Mouse (Mus musculus) heart, adult 8-10 months (tissue): ENCODE results near the gene Usp7. TPM values are rescaled to one million over a fixed set of nuclear protein-coding genes. Genes with fewer than 3 reads are reported as not detected.

ENCODE experiments used
- DNase-seq: peaks from one replicate; pipeline ENCODE4 v3.0.0; 2022; ENCODE audit warnings: low spot score
- total RNA-seq, 4 experiments: library from RNA; stranded (reverse); gene quantifications; 2 replicates each; pipeline ENCODE4 v1.2.4; 2022

Gene Usp7
- total RNA-seq: 10 to 100 TPM; 42.9 to 59.2 (median 48.1) TPM

DNA sequence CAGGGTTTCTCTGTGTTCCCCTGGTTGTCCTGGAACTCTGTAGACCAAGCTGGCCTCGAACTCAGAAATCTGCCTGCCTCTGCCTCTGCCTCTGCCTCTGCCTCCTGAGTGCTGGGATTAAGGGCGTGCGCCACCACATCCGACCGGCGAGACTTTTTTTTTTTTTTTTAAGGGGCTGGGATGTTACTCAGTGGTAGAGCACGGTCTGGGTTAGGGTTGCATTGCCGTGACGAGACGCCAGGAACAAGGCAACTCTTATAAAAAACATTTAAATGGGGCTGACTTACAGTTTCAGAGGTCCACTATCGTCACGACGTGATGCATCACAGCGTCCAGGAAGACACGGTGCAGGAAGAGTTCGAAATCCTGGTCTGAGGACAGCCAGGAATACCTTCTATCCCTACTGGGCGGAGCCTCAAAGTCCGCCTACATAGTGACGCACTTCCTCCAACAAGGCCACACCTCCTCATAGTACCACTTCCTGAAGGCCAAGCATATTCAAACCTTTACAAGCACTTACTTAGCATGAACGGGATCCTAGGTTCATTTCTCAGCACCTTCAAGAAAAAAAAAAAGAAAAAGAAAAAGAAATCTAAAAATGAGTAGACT is at the start of gene Usp7:
TSS of gene Usp7 (minus strand) at position 360 of the 609 bp plus-strand sequence.
- DNase-seq: no peak

DNA sequence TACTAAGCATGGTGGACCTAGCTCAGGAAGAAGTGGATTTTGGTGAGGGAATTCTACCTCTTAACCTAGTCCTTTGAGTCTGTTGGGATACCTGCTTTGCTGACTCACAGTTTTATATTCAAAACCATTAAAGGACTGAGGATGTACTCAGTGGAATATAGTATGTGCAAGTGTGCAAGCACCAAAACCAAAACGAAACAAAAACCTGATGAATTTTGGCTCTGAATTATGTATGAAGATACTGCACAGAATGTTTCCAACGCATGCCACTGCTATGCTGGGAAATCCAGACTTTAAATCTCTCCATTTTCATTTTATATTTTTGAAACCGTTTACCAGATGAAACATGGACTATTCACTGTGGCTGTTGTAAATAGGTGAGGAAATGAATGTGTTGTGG is 48.4 kb upstream of the Usp7 start:
- no peak for DNase-seq

DNA sequence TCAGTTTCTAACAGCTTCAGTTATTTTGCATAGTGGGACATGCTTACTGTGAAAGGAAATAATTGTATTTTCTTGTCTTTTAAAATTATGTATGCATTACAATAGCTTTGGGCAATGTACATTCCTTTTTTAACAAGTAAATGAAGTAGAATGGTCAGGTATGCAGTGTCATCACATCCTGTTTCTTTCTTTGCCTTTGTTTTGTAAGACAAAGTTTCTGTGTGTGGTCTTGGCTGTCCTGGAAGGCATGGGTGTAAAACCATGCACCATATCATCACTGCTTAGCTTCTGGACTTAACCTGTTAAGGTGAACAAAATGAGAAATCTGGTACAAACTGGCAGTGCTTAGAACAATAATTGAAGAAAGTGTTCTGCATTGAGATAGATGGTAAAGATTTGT is 46.8 kb upstream of the Usp7 start:
- no peak for DNase-seq

DNA sequence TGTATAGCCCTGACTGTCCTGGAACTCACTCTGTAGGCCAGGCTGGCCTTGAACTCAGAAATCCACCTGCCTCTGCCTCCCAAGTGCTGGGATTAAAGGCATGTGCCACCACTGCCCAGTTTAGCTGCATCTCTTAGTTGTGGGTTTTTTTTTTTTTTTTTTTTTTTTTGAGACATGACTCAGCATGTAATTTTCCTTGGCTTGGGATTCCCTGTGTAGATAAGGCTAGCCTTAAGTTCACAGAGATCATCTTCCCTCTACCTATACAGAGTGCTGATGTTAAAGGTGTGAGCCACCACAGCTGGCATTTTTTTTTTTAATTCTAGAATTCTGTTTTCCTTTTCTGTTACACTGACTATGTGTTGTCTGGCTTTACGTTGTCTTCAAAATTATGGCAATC is 45.5 kb upstream of the Usp7 start:
- DNase-seq: no peak

DNA sequence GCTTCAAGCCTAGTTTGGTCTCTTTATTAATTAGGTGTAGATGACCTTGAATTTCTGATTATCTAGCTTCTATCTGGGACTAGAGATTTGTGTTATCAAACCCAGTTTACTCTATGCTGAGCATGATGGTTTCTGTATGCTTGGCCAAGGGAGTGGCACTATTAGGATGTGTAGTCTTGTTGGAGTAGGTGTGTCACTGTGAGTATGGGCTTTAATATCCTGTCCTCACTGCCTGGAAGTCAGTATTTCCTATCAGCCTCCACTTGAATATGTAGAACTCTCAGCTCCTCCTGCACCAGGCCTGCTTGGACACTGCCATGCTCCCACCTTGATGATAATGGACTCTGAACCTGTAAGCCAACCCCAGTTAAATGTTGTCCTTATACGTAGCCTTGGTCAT is 44.8 kb upstream of the Usp7 start:
- no peak for DNase-seq

DNA sequence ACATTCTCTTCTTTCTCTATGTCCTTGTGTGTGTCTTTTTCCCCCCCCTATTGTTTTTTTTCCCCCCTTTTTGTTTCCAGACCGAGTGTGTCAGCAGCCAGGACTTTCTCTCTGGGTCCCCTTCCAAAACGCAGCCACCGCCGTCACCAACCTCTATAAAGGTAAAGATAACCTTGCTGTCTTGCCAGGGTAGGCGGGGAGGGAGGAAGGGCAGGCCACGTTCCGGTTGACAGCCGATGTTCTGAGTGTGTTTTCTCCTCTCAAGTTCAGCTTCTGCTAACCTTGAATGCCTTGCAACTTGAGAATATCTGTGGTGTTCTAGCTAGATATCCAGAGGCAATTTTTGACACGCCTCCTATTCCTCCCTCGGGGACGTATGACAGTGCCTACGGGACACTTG is 39.1 kb upstream of the Usp7 start:
- DNase-seq: peak; percentile 36

DNA sequence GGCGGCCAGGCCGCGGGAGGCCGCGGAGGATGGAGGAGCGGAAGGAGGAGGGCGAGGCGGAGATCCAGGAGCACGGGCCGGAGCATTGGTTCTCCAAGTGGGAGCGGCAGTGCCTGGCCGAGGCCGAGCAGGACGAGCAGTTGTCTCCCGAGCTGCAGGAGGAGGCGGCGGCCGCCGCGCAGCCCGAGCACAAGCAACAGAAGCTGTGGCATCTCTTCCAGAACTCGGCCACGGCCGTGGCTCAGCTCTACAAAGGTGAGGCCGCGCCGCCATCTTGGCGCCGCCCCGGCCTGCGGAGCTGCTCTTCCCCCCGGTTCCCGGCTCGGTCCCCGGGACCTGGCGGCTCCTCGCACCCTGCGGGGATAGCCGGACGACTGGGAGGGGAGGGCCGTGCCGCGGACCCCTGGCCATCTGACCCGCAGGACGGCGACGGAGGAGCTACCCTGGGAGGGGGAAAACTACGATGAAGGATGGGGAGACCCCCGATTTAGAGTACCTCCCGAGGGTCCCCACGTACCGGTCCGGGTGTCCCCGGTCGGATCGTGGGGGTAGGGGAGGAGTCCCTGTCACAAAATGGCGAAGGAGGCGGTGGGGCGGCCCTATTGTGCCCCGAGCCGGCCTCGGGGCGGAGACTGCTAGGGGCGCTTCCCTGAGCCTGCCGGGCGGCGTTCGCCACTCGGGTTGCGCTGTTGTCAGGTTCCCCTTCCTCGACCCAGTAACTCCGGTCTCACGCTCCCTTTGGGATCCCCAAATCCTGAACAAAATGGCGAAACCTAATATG is 38.5 kb upstream of the Usp7 start:
- DNase-seq: peak; percentile 71

DNA sequence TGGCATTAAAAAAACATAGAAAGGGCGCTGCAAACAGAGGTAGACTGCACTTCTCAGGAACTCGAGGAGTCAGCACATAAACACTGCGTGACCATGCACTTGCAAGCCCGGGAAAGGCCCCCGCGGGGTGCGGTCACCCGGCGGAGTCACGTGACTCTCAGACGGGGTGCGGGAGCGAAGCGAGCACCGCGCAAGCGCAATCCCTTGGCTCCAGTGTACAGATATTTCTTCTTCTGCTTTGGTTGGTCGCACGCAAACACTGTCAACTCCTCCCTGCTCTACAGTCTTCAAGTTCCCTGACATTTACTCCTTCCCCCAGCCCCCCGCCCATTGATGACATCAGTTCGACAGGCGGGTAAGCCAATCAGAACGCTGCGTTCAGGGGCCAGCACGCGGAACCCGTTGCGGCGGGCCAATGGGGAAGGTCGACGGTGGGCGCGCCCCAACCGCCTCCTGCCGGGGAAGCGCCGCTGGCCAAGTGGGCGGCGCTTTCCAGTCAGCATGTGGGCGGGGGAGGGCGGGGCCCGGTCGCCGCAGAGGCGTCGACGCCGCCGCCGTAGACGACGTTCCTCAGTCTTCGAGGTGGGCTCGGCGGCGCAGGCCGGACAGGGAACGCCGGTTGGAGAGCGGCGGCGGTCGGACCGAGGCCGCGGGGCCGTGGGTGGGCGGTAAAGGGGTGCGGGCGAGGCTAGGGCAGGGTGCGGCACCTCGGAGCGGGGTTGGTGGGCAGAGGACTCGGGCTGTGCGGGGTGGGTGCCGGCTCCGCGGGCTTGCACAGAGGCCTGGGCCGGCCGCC is 37.7 kb upstream of the Usp7 start, which contains the start of gene 1810013L24Rik:
TSS of gene 1810013L24Rik (plus strand) at position 537 of the 796 bp plus-strand sequence.
- peak; percentile 99 for DNase-seq

DNA sequence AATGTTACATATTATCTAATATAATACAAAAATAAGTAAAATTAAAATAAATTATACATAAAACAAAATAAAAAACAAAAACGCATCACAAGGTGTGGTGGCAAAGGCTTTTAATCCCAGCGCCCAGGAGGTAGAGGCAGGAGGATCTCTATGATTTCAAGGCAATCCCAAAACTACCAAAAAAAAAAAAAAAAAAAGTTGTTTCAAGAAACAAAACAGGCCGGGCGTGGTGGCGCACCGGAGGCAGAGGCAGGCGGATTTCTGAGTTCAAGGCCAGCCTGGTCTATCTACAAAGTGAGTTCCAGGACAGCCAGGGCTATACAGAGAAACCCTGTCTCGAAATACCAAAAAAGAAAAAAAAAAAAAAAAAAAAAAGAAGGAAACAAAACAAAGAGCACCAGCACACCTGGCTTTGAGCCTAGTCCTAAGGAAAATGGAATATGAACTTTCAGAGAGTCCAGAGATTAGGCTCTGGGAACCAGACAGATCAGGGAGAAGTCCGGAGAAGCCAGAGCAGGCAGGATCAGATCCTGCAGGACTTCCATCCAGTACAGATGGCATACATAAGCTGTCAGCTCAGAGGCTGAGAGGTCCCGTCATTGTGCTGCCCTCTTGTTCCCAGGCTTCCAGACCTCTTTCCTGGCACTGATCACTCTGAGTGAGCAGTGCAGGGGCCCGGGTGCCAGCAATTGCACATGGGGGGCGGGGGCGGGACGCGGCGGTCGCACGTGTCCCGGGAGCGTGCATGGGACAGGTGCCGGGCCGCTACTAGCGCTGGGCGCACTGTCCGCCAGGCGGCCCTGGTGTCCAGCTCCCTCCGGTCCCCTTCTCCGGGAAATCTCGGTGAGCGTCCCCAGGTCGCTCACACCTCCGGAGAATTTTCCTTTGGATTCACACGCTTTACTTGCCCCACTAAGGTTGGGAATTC is 36.8 kb upstream of the Usp7 start:
- DNase-seq: no peak

DNA sequence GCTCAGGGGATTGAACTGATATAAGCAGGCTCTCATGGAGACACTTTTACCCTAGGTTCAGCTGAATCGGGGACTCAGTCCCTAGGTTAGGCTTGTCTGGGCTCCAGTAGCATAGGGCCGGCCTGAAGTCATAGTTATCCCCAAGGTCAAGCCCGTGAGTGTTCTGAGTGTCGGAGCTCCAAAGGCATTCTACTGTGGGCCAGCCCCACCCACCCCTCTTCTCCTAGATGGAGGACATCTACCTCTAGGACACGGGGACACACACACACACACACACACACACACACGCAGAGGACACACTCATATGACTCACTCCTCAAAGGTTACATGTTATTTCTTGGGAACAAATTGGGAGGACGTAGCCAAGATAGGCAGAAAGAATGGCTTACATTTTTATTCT is 35.3 kb upstream of the Usp7 start:
- no peak for DNase-seq

DNA sequence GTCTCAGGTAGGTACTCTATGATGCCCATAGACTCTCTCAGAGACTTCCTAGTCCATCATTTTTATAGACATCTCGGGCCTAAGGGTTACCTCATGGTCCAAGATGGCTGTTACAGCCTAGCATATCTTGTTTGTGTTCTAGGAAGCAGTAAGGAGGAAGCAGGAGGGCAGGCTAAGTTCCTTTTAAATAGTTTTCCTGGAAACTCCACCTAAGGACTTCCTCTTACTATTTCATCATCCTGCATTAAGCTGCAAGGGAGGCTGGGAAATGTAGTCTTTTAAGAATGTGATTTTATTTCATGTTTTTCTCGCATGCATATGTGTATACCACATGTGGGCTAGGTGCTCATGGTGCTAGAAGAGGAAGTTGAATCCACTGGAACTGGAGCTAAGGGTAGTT is 31.6 kb upstream of the Usp7 start:
- peak; percentile 31 for DNase-seq

DNA sequence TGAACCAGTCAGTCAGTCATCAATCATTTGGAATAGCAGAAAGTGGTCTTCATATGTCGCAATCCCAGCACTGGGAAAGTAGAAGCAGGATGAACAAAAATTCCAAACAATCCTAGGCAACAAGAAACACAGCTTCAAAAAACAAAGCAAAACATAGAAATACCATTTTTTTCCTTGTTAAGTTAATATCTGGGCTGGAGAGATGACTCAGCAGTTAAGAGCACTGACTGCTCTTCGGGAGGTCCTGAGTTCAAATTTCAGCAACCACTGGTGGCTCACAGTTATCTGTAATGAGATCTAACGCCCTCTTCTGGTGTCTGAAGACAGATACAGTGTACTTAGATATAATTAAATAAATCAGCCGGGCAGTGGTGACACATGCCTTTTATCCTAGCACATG is 30.5 kb upstream of the Usp7 start:
- DNase-seq: no peak

DNA sequence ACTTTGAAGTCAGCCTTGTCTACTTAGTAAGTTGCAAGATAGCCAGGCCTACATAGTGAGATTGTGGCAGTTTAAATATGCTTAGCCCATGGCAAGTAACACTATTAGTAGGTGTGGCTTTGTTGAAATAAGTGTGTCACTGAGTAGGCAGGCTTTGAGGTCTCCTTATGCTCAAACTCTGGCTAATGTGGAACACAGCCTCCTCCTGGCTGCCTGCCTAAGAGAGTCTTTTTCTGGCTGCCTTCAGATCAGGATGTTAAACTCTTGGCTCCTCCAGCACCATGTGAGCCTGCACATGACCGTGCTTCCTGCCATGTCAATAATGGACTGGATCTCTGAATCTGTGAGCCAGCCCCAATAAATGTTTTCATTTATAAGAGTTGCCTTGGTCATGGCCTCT is 29.3 kb upstream of the Usp7 start:
- peak; percentile 66 for DNase-seq

DNA sequence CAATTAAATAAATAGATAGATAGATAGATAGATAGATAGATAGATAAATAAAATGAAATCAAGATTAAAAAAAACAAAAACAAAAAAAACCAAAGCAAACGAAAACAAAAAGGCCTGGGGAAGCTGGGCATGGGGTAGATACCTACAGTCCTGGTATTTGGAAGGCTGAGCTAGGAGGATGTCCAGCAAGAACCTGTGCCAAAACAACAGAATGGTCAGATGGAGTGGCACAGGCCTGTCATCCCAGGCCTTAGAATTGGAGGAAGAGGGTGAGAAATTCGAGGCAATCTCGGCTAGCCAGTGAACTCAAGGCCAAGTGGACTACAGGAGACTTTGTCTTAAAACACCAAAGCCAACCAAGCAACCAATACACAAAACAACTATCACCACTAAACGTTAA is 25.8 kb upstream of the Usp7 start:
- DNase-seq: no peak

DNA sequence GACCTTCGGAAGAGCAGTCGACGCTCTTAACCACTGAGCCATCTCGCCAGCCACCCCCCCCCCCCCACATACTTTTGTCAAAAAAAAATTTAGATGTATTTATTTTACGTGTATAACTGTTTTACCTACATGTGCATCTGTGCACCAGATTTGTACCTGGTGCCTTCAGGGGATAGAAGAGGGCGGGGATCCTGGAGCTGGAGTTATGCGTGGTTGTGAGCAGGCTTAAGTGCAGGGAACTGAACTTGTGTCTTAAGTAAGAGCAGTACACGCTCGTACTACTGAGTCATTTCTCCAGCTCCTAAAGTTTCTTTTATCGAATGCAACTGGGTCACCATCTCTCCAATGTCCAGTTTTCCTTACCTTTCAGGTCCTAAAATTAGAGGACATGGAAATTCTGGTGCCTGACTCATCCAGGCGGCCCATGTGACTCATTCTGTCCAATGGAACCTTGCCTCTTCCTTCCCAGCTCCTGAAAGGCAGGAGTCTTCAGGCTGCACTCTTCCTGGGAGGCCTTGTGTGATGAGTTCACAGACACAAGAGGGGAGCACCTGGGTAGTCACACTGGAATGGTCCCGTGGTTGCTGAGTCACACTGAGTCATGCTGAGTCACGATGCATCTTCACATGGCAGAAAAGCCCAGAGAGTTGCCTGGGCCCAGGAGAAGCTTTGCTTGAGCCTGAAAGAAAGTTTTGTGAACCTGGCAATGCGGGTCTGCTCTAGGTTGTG is 18.5 kb upstream of the Usp7 start:
- DNase-seq: no peak

DNA sequence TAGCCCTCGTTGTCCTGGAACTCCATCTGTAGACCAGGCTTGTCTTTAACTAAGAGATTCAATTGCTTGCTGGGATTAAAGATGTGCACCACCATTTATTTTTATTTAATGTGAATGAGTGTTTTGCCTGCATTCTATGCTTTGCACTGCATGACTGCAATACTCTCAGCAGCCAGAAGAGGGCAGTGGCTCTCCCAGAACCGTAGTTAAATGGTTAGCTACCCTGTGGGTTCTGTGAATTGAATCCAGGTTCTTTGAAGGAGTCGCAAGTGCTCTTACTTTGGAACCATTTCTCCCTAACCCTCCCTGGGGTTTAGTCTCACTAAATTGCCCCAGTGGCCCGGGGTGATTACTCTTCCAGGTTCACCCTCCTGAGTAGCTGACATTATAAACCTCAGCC is 14.6 kb upstream of the Usp7 start:
- no peak for DNase-seq

DNA sequence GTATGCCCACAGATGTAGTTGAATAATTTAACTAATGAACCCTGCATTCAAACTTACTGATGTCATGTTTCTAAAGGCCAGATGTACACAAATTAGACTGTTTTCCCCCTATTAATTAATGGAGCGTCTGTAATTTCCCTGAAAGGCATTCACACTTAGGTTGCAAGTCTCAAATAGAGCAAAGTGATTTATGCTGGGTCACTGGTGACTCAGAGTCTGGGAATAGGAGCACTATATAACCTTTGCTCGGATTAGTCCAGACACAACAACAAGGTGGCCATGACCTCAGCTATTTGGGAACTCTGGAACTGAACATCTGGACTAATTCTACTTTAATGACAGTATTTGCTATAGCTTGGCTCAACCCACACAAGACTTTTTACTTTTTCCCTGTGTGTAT is 3.8 kb upstream of the Usp7 start:
- no peak for DNase-seq

DNA sequence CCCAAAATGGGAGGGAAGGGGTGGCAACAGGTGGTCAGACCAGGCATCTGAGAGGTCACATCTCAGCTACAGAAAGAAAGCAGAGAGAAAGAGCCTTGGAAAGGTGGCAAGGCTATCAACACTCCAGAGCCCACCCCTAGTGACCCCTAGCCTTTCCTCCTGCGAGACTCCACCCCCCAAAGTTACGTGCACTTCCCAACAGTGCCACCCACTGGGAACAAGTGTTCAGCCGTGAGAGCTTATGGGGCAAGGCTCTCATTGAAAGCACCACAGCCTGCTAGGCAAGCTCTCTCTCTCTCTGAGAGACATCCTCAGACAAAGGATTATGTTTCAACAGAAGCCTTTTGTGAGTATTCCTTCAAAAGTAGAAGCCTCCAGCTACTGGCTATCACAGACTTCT is 2.8 kb upstream of the Usp7 start:
- no peak for DNase-seq

DNA sequence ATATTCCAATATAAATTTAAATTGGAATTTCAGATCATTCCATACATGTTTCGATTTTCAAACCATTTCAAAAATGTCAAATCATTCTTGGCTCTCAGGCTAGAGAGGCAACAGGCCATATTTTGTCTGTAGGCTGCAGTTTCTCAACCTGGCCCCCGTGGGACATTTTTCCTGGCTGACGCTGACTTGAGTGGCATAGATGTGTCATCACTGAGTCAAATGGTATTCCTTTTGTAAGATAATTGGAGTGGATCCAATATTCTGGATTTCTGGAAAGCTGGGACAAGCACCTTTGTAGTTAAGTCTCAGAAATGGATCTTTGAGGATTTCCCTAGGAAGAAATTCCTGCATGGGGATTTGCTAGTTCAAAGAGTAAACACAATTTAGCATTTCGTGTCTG is 1.2 kb downstream of the Usp7 start:
- no peak for DNase-seq

DNA sequence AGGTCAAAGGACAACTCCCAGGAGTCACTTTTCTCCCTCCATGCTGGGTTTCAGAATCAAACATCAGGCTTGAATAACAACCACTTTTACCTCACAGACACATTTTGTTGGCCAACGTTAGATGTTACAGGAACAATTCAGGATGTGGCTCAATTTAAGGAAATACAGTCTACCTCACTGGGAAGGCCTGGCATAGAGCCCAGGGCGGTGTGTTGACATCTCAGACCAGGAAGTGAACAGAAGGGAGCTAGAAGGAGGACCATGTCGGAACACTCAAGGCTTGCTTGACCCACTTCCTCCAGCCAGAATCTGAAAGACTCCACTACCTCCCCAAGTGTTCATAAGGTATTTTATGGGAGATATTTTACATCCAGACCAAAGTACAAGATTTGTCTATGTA is 7.4 kb downstream of the Usp7 start:
- DNase-seq: peak; percentile 59
